Mouse (Mus musculus): ENCODE data around the gene Mlycd.

- no peak for TF ChIP-seq CTCF (IDR thresholded peaks at IDR 0.05; ENCODE audit: extremely low read depth, insufficient read depth, insufficient read length, insufficient replicate concordance)
- TF ChIP-seq POLR2A (IDR thresholded peaks at IDR 0.05; ENCODE audit: low read depth, low read length): no peak
These were observed 33.9 kb upstream of the Mlycd start for GRCm38 (mm10) chr8:119360686-119361295.

Data from spleen, adult 2 months (tissue).